Mouse (Mus musculus): ENCODE results near the gene Uhrf2.

The Uhrf2 gene

GRCm38 (mm10) chr19:30125670-30126059 lies 95.4 kb downstream of the Uhrf2 start:
- no peak for DNase-seq

- no peak for DNase-seq
Measured at GRCm38 (mm10) chr19:30128177-30128576, 97.9 kb downstream of the Uhrf2 start.

- no peak for DNase-seq
Measured at GRCm38 (mm10) chr19:30136308-30136707, 106.0 kb downstream of the Uhrf2 start.
